Mouse (Mus musculus) cortical plate, adult 2 months (tissue): ENCODE measurements around the gene Gtpbp1.

Experiments used
- CTCF ChIP-seq: fragments of 200-500 bp; IDR thresholded peaks from 2 replicates; pipeline ENCODE4 v1.5.1; 2011; ENCODE audit warnings: mild to moderate bottlenecking, control low read depth, low read length; ENCODE audit not compliant: insufficient read depth; ENCODE audit errors: extremely low read depth
- POLR2A ChIP-seq: fragments of 200-500 bp; IDR thresholded peaks from 2 replicates; pipeline ENCODE4 v1.6.1; 2011; ENCODE audit warnings: mild to moderate bottlenecking, low read length, control low read depth; ENCODE audit not compliant: insufficient read depth; ENCODE audit errors: extremely low read depth

DNA sequence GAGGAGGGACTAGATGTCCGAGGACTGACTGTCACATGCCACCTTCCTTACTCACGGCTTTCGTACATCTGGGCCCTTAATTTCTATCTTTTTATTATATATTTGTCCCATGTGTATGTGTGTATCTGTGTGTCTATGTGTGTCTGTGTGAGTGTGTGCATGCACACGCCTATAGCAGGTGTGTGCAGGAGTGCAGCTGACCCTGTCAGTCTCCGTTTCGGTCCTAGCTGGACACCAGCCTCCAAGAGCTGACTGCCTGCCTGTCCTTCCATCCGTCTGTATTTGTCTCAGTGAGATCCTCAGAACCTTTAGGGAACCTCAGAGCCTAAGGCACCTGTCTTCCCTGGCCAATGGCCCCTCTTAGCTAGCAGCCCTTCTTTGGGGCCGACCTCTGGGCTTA lies 29.6 kb downstream of the Gtpbp1 start:
- TF ChIP-seq CTCF = no peak
- no peak for TF ChIP-seq POLR2A
